Mouse (Mus musculus): ENCODE results near the gene Rps6ka4.

DNA sequence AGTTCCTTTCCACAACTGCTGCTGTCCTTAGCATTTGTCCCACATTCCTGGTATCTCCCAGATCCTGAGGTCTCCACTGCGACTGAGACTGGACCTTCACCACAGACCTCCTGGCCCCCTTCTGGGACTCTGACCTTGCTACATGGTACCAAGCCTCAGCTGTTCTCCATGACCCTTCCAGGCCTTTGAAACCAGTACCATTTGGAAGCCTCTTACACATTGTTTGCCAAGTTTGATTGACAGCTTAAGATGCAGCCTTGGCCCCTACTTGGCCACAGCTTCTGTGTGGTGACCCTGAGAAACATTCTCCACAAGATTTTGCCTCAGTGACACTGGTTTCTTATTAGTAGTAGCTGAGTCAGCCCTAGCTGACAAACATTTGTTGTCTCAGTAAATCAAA lies 1.9 kb upstream of the Rps6ka4 start:
- no peak for TF ChIP-seq CTCF (IDR thresholded peaks at IDR 0.05; ENCODE audit: control insufficient read depth, insufficient read depth, insufficient replicate concordance, low read depth, low read length)
- TF ChIP-seq POLR2A (IDR thresholded peaks at IDR 0.05; ENCODE audit: control insufficient read depth, low read depth, low read length), result no peak

Measured in testis, adult 2 months (tissue).